Comparison of ENCODE assay signal across 9 mouse cellular contexts in the genomic region with DNA sequence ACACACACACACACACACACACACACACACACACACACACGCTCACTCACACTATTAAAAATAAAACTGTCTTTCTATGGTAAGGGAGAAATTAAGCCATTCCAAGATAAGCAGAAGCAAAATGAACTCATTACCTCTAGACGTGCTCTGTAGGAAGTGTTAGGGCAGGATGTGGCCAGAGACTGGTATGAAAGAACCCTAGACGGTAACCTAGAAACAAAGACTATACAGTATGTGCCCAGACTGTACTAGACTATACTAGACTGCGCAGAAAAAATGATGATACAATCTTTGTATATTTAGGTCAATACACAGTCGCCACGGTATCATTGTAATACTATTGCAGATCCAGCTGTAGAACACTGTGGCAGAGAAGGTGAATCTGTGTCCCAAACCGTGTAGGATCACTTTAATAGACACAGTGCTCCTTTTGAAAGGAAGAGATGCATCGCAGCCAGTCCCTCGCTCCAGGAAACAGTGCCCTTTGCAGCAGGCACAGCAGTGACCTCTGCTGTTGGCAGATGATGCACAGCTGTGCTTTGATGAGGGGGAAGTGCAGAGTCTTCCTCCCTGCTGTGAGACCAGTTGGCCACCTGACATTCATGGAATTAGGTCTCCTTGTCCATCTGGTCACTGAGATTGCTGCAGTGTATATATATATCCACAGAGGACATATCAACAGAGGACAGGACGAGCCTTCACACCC. TPM values are rescaled to one million over a fixed set of nuclear protein-coding genes. Genes with fewer than 3 reads are reported as not detected.
A peak's percentile ranks its signal among the peaks of the same experiment; 100 is the strongest.
DNase-seq lines count a peak whose midpoint lies in the region; ATAC-seq and TF ChIP-seq lines count a peak whose summit lies in the region.
"Had no signal": no experiment of that assay in that cellular context is flagged by ENCODE, and none has a peak within 500 bp of the region (broad histone marks: within the 10 kb centered on the region; RNA-seq: fewer than 3 reads in every experiment).

No protein-coding gene starts in this region.

- no peaks in the 10 kb centered on the region for H3K27me3 ChIP-seq in spleen, adult 2 months (ENCODE audit: control insufficient read depth, insufficient read depth, low read length)

- no peak overlapping the region for H3K4me3 ChIP-seq in spleen, adult 2 months (ENCODE audit: extremely low read depth, insufficient read depth, insufficient read length)

- no peak for TF ChIP-seq POLR2A in spleen, adult 2 months (IDR thresholded peaks at IDR 0.05; ENCODE audit: low read depth, low read length)

- intact Hi-C loops in left cerebral cortex, postnatal 14 days (cut with DNase I), result no loop called here

- peaks cover 2% of the 10 kb centered on the region; the same call in 1 of the 2 replicates for H3K4me1 ChIP-seq in spleen, adult 2 months (ENCODE audit: control insufficient read depth, insufficient read depth, insufficient read length)

- DNase-seq in adrenal gland, postnatal 14 days, result peak; percentile 35
- no peak for DNase-seq in adrenal gland, adult 8-10 months
- DNase-seq in spleen, adult 2 months (ENCODE audit: low read depth in 1 of 2, low spot score in 2 of 2), result peak; percentile 18 to 26
- DNase-seq in spleen, postnatal 14 days (ENCODE audit: low spot score in 2 of 2), result no peak
- no peak for DNase-seq in frontal cortex, postnatal 10 days (ENCODE audit: low spot score in 2 of 2)
- DNase-seq in left cerebral cortex, postnatal 14 days (ENCODE audit: low spot score in 2 of 2), result no peak
- DNase-seq in frontal cortex, postnatal 36 days (ENCODE audit: low spot score in 2 of 2), result no peak

- H3K36me3 ChIP-seq in spleen, adult 2 months (ENCODE audit: control insufficient read depth, insufficient read depth, low read length), result no peaks in the 10 kb centered on the region

- H3K27ac ChIP-seq in spleen, adult 2 months (ENCODE audit: insufficient read depth, low read length), result no peak overlapping the region
- H3K27ac ChIP-seq: macrophage had no signal

- TF ChIP-seq CTCF in spleen, adult 2 months (IDR thresholded peaks at IDR 0.05; ENCODE audit: extremely low read depth, insufficient read depth, insufficient read length, insufficient replicate concordance), result peak; percentile 31; the same call in 1 of the 2 replicates

- WGBS in spleen, adult 2 months, result 13% methylated on average over 10 of the region's 10 CpGs

- peak; percentile 55 for ATAC-seq in megakaryocyte, adult 5-6 weeks (ENCODE audit: poor library complexity, severe bottlenecking)

RNA-seq across cellular contexts. Expression of a gene that starts 26.1 kb away (rescaled TPM):
- 129 and 145 TPM in 2 replicates for total RNA-seq in adrenal gland, postnatal 14 days (2021)
- total RNA-seq in adrenal gland, adult 8-10 months (2022), result 100 to 1,000 TPM; 194 to 235 (median 202) TPM
- polyA plus RNA-seq in spleen, adult 2 months (2012; rRNA removed), result 17.3 and 17.7 TPM in 2 replicates
- total RNA-seq in megakaryocyte, adult 5-6 weeks (2015), result 181 and 205 TPM in 2 replicates
- 113 and 137 TPM in 2 replicates for total RNA-seq in megakaryocyte, adult 5-6 weeks (2017)
- 10 to 100 TPM; 81.7 to 94.3 TPM for total RNA-seq in left cerebral cortex, postnatal 14 days (2021)

RNA-seq across cellular contexts. Expression of a gene that starts 30.4 kb away (rescaled TPM):
- 1.1 and 2.0 TPM in 2 replicates for total RNA-seq in adrenal gland, postnatal 14 days (2021)
- 1 to 10 TPM in 2 of 4 experiments, under 1 TPM in 2; 0.35 to 4.6 (median 2.3) TPM for total RNA-seq in adrenal gland, adult 8-10 months (2022)
- 0.12 TPM in 1 of 2 replicates, not detected in the other for polyA plus RNA-seq in spleen, adult 2 months (2012; rRNA removed)
- total RNA-seq in megakaryocyte, adult 5-6 weeks (2015), result 0.11 TPM in 1 of 2 replicates, not detected in the other
- not detected in 2 replicates for total RNA-seq in megakaryocyte, adult 5-6 weeks (2017)
- total RNA-seq in left cerebral cortex, postnatal 14 days (2021), result under 1 TPM; 0.97 TPM

Comparison
In these comparisons a context has a peak if more than half of its experiments do, and no peak if none do; other contexts are left out.
1. DNase-seq: peak in adrenal gland, postnatal 14 days (single experiment) and spleen, adult 2 months (2 of 2); none in adrenal gland, adult 8-10 months (single experiment), spleen, postnatal 14 days (0 of 2), frontal cortex, postnatal 10 days (0 of 2), left cerebral cortex, postnatal 14 days (0 of 2) and frontal cortex, postnatal 36 days (0 of 2).